Mouse (Mus musculus): ENCODE results near the gene Hjurp.
A peak's percentile ranks its signal among the peaks of the same experiment; 100 is the strongest.

Gene Hjurp

DNA sequence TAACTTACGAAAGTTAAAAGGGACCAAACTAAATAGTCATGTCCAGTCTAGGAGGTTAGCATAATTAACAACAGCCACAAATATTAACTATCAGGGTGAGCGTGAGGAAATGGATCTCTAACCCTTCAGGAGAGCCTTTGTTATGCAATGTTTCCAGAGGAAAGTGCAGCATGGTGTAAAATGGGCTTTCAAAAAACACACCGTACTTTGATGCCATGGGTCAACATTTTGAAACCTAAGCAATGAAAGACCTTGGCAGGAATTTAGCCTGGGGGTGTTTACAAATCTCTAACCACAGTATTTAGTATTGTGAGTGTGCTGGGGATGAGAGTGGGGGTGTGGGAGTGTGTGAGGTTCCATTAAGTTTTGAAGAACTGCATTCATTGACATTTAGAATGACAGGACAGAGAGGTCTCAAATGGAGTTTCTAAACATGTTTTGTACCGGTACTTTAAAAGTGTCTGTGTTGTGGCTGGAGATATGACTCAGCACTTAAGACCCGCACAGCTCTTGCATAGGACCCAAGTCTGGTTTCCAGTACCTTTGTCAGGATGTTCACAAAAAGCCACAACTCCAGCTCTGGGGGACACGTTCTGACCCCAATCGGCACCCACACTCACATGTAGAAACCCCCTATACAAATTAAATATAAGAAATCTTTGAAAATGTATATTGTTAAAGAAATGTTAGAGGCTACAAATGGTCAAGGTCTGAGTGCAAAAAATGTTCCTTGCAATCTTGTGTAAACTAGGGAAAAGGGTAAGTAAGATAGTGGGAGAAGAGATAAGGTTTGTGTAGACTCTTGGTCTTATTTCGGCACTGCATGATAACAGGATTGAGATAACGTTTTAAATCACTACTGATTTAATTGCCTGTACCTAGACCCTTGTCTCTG, 1.9 kb upstream of the Hjurp start:
- peak; percentile 61 for DNase-seq (ENCODE audit: low spot score)

DNA sequence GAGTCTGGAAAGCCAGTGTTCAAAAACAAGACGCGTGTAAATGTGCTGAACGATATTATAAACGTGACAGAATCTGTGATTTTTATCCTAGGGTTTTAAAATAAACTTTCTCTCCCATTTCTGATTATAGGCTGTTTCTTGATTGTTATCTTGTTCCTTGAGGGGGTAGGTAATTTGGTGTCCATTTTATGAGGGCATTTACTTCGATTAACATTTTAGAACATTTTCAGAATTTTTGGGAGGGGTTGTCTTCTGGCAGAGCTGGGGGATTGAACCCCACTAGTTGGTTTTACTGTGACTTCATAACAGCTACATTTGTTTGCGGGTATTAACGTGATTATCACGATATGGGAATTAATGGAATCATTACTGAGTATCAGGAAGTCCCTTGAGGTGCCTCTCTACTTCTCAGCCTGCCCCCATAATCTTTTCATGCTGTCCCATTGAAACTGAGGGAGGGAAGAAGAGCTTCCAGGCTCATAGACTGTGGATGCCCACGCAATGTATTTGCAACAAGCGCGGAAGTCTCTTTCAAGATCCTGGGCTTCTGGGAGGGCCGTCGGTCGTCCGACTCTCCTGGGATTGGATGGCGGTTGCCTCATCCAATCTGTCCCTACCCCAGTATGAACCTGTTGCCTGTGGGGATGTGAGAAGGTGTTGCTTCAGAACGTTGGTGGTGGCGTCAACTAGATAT, 532 bp upstream of the Hjurp start:
- DNase-seq (ENCODE audit: low spot score) = no peak

DNA sequence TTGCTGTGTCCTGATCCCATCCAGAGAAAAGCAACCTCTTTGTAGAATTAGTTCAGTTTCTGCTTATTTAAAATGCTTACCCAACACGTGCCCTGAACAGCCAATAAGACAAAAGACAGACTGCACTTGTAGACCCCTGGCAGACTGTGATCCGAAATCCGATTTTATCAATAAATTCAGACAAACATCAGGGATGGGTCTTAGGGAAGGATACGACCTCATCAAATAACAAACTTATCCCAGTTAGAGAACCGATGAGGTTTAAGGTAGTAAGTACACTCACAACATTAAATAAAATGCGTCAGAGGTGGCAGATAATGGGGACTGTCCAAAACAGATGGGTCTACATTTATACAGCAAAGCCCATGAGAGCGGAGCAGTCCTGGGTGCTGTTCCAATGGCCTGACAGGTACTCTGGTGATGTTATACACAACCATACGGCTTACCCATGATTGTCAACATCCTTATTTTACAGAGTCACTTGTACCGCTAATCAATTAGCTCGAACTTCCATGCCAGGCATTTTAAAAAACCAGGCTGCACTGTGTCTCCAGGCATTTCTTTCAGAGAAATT, 822 bp downstream of the Hjurp start:
- no peak for DNase-seq (ENCODE audit: low spot score)

DNA sequence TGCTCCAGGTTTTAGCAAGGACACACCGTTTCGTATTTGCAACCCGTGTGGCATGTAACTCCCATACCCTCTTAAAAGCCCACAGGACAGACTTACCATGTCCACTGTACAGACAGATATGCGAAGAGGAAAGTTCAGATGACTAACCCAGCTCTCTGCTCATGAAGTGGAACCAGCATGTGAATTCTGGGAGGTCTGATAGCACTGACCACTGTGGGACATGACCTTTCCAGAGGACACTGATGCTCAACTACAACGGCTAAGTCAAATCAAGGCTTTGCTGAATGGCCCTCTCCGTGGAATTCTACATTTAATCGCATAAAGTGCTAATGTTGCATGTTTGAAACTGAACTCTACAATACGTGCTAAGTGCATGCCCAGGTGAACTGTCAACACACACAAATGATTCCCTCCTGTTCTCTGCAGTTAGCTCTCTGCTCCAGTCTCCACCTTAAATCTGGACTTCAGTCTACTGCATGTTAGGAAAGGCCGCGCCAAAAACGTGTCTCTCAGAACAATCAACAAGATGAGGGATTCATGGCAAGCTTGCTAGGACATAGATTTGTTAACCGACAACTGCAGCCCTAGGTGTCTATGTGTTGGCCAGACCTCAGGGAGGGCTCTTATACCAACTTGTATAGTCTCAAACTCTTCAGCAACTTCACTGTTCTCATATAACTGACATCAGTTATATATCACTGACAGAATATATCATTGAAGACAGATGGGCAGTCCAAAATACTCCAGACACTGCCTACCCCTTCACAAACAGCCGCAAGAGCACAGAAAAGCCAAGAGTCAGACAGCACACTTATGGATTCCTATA, 1.5 kb downstream of the Hjurp start:
- DNase-seq (ENCODE audit: low spot score) = no peak

DNA sequence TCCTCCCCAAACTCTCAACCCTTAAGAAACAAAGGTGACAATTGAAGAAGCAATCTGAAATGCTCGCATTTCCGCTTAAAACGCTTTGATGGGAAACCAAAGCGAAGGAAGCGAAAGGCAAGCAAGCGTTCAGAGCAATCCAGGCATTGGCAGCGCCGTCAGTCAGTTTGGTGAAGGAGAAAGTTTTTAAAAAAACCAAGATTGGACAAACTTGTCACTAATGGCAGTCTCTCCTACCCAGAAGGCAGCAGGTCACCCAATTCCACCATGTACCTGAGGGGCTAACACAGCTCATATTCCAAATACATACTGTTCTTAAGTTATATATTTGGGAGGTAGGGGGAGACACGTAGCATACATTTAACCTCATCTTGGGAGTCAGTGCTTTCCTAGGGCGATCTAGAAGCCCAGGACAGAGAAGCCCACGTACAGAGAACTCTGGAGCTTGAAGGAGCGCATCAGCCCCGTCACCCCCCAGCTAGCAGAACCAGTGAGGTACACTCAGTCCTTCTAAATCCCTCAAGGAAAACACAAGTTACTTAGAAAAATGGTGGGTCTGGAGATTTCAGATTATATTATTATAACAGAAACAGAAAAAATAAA, 2.3 kb downstream of the Hjurp start:
- DNase-seq (ENCODE audit: low spot score) = no peak

DNA sequence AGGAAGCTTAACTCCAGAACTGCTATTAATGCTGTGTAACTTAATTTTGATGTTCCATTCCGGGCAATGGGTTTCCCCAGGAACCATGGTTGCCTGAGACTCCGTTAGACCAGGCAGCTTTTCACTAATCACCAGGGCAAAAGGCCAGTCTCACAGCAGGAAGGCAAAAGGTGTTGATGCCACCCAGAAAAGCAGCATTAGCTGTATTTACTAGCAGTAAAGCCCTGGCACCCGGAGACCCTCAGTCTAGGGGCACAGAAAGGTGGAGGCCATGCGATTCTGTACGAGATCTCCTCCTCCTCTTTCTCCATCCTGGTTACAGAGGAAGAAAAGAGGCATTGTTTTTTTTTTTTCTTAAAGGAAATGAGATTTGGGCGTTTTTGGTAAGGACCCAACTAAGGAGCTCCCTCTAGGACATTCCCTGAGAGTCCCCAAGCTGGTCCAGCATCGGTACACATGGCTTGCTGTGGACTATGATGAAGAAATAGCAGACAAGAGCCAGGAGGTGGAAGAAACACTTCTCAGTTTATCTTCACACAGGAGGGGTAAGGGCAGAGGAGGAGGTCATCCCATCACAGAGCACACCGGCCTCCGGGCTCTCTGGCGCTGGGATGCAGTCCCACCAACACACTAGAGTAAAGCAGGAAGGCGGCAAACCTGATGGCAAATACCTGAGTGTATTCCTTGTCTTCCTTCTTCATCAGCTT, 2.9 kb downstream of the Hjurp start:
- DNase-seq (ENCODE audit: low spot score) = no peak

DNA sequence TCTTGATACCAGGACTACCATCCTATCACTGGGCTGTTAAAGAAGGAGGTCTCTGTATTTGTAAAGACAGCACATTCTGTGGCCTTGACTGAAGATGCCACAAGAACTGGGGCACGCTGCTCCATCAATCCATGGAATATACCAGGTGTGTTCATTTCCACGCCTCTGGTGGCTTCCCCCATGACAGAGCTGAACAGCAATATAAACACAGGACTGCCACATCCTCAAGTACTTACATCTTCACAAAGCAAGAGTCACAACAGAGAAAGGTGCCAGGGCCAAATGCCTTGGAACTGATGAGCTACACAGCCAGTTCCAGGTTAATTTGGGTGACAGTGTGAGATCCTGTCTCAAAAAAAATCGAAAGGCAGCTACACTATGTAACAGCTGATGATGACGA, 3.6 kb downstream of the Hjurp start:
- no peak for DNase-seq (ENCODE audit: low spot score)

DNA sequence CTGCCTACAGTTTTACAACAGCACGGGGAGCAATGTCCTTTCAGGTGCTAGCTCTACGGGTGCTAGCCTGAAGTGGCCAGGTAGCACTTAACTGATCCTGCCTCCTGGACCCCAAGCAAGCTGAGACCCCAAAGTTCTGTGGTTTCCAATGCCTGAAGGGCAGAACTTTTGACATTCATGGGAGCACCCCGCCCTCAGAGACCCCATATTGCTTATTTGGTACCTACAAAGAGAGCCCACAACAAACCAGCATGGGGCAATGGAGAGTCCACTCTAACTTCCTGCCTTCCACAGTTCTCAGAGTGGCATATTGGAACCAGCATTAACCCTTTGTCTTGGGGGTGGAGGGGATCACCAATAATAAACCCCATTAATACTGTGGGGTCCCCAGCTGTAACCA, 4.1 kb downstream of the Hjurp start:
- DNase-seq (ENCODE audit: low spot score) = no peak

DNA sequence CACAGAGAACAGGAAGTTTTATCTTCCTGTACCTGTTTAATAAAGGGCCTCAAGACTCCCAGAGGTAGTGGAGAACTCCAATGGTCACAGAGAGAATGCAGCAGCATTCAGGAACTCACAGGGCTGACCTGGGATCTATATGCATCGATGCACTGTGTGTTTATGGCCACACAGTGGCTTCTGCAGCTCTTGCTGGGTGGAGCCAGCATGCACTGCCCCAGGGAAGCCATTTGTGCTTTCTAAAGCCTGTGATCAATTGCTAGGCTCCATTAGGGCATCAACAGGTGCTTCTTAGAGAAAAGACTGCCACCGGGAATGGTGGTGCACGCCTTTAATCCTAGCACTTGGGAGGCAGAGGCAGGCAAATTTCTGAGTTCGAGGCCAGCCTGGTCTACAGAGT, 4.6 kb downstream of the Hjurp start:
- DNase-seq (ENCODE audit: low spot score) = no peak

DNA sequence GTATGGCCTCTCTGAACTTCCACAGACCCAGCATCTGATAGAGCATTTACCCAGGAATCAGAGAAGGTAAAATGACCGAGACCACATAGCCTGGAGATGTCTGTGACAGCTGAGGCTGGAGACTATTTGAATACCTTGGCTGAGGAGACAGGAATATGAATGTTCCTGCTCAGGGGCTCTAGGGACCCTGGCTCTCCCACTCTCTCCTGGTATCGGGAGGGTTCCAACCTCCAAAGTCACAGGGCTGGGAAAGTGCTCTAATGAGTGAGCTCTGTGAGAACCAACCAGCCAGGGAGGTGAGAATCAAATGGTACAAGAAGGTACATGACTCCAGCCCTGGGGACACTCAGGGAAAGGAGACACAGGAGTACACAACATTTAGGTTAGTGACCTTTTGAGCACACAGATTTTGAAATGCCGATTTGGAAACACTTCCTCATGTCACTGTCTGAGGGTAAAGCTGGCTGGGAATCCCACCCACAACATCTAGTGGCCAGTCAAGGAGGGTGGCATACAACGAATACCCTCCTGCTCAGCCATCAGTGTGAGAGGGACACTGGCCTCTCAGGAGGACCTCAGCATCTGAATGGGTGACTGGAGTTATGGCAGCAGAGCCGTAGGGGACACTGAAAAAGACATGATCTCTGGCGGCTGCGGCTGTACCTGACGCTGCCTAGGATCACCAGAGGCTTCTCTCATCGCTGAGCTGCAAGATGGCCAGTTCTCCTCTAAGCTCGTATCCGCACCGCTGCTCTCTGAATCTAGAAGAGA, 7.7 kb downstream of the Hjurp start:
- no peak for DNase-seq (ENCODE audit: low spot score)

DNA sequence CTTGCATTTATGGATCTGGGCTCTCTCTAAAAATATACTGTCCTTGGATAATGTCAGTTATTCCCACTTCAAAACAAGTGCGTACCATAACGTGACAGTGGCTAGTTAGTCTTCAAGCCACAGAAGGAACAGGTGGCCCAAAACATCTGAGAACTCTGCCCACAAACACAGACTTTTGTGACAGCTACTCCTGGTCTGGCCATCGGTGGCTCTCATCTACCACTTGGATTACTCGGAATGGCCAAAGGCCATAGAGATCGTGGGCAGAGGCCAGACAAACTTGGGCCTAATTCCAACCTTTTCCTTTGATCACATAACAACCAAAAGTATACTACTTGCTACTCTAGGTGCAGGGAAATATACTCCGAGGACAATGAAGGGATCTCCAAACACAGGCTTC, 9.4 kb downstream of the Hjurp start:
- no peak for DNase-seq (ENCODE audit: low spot score)

DNA sequence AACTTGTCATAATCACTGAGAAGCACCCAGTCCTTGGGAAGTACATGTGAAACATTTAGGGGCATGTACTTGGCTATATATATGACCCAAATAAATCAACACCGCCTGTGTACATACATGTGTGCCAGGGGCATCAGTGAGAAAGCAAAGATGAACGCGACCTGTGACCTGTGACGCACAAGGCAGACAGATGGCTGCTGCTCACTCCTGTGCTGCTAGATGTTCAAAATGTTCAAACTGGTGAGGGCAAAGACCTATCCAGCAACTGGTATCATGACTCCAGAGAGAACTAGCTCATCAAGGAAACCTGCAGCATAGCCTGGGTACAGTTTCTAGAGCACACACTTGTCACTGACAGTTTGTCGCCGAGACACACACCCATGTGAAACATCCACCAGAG, 9.9 kb downstream of the Hjurp start:
- DNase-seq (ENCODE audit: low spot score) = peak; percentile 4

DNA sequence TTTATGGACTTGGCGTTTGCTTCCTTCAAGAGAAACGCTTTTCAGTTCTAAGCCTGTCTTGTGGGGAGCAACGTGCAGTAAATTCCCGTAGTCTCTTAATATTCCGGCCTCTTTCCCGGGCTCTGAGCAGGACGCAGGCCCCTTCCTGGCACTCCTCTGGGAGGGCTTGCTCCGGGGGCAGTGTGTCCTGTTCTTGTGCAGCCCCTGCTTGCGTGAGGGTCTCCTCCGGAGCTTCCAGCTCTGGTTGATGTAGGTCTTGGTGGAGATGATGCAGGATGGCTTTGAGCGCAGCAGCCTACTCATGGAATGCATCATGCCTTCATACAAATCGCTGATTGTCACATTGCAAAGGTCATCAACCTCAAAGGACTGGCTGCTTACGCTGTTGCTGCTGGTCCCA, 11.3 kb downstream of the Hjurp start:
- no peak for DNase-seq (ENCODE audit: low spot score)

DNA sequence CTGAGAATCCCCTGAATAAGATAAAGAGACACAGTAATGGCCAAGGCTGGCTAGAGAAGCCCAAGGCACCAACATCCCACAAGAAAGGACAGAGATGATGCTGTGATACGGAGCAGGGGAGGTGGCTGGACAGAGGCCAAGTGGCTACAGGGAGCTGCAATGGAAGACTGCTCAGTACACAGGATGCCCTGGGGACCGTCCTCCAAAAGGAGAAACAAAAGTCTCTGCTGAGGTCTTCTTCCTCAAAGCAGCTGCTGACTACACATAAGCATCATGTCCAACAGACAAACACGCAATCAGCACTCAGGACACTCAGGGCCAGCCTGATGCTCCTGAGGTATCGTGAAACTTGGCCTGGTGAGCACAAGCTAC, 12.6 kb downstream of the Hjurp start:
- DNase-seq (ENCODE audit: low spot score) = peak; percentile 78

DNA sequence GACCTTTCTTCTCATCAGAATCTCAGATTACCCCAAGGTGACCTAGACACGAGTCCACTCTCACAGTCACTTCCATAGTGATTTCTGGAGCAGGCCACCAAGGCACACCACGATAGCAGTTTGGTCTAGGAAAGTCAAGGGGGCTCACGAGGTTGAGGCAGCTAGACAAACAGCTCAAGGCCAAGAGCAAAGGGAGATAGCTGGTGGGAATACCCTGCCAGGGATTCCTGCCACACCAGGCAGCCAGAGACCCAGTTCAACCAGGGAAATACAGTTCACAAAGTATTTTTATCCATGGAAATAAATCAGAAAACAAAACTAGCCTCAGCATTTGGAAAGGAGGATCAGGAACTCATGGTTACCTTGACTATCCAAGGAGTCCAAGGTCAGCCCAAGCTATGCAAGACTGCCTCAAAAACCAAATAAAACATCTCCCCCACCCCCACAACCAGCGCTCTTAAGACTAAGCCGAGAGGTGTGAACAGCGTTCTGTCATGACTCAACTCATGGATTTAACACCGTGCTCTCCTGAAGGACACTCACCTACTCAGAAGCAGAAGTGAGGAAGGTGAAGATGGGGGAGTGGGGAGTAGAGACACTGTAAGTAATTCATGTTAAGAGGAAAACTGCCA, 13.1 kb downstream of the Hjurp start:
- DNase-seq (ENCODE audit: low spot score) = peak; percentile 65

DNA sequence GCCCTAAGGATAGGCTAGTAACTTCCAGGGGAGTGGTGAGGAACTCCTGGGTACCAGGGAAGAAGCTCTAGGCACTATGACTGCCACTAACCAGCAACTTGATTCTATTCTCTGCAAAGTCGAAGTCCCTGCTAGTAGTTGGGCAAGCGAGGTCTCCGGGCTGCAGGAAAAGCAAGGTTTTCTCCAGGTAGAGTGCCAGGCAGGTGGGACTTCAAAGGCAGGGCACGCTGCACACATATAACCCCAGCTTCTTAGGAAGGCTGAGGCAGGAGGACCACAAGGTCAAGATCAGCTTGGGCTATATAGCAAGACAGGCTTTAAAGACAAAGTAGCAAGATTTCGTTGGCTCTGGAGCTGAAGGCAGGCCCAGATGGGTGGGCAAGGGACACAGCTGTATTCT, 13.7 kb downstream of the Hjurp start:
- peak; percentile 50 for DNase-seq (ENCODE audit: low spot score)

DNA sequence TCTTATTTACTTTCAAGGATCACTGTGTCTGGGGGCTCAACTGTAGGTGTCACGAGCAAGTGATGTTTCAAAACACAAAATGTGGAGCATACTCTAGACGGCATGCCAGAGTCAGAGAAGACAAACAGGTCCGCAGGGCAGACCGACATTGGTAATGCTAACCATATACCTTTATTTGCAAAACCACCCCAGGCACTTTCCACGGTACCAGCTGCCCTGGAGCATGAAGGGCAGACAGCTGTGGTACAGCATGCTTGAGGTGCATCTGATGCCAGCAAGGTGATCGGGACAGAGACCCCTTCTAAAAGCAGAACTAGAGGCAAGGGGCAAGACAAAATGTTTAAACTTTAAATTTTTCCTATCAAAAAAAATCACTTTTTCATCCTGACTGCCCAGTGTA, 14.5 kb downstream of the Hjurp start:
- peak; percentile 52 for DNase-seq (ENCODE audit: low spot score)

DNA sequence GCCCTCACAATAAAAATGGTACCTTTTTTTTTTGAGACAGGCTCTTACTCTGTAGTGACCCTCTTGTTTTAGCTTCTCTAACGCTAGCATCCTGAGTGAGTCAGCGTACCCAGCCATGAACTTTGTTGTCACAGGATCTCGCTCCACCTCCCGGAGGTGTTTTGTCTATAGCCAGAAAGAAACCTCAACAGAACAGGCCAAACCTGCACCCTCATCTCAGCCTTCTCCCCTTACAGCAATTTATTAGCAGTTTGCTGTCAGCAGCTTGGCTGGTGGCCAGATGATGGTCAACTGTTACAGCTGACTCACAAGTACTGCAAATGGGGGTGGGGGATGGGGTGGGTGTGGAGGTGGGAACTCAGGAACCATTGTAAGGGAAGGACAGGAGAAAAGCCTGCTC, 15.2 kb downstream of the Hjurp start:
- DNase-seq (ENCODE audit: low spot score) = peak; percentile 85

DNA sequence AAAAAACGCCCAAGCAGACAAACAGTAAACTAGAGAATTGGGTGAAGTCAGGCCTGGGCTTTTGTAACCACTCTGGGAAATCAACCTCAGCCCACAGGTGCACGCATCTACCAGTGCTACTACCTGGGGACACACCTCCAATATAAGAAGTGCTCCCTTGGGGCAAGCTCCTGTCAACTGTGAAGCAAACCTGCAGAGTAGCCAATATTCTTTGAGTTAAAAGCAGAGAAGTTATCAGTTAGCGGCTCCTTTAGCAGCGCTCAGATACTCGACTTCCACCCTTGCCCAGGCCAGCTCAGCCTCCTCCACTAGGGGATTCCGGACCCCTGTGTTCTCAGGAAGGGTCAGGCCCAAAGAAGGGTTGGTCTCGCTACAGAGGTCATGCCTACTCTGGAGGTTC, 15.7 kb downstream of the Hjurp start:
- DNase-seq (ENCODE audit: low spot score) = peak; percentile 53
